Mouse (Mus musculus): ENCODE measurements around the gene Rin2. TPM values are rescaled to one million over a fixed set of nuclear protein-coding genes. Genes with fewer than 3 reads are reported as not detected.
A peak's percentile ranks its signal among the peaks of the same experiment; 100 is the strongest.
"Not testable (repeated sequence)": the region's sequence is repeated elsewhere in the genome, so short reads cannot be mapped to it uniquely, and the experiment has no call there.

Rin2 gene
- total RNA-seq, 2 experiments from 2014 or later: 24.2 to 29.3 TPM

GRCm38 (mm10) chr2:145903061-145903901 is 228.3 kb downstream of the Rin2 start:
- Histone ChIP-seq H3K4me3 (peak overlapping the region; percentile 97), H3K27ac (peak overlapping the region; percentile 91)
- DNase-seq (ENCODE audit: extremely low spot score in 1 of 2, low spot score in 2 of 2): peak; percentile 91 to 94
- TF ChIP-seq CTCF (IDR thresholded peaks at IDR 0.05): peak; percentile 75
- intact Hi-C loops (cut with DNase I): loop anchor here (1.0 to 5.0 kb wide), 2 partner anchors 41 to 204 kb away; no protein-coding TSS in a partner anchor

GRCm38 (mm10) chr2:145903983-145904616 is 229.1 kb downstream of the Rin2 start:
- Histone ChIP-seq H3K27ac (peak overlapping the region; percentile 91; the same call in 1 of the 2 replicates), H3K4me3 (peak overlapping the region; percentile 97)
- no peak for DNase-seq (ENCODE audit: extremely low spot score in 1 of 2, low spot score in 2 of 2)
- TF ChIP-seq CTCF (IDR thresholded peaks at IDR 0.05): no peak
- intact Hi-C loops (cut with DNase I): loop anchor here (1.0 to 5.0 kb wide), 2 partner anchors 42 to 205 kb away; no protein-coding TSS in a partner anchor

- Histone ChIP-seq H3K27ac (no peak overlapping the region), H3K4me3 (no peak overlapping the region)
- TF ChIP-seq CTCF (IDR thresholded peaks at IDR 0.05): no peak
- no peak for DNase-seq (ENCODE audit: extremely low spot score in 1 of 2, low spot score in 2 of 2)
- intact Hi-C loops (cut with DNase I): no loop called here
Measured at GRCm38 (mm10) chr2:145905156-145905555, 230.1 kb downstream of the Rin2 start.

- peak; percentile 54 for TF ChIP-seq CTCF (IDR thresholded peaks at IDR 0.05)
- H3K4me3 ChIP-seq; DNase-seq (ENCODE audit: extremely low spot score in 1 of 2, low spot score in 2 of 2); intact Hi-C loops (cut with DNase I); H3K27ac ChIP-seq: not testable (repeated sequence)
Measured at GRCm38 (mm10) chr2:145905884-145906283, 230.9 kb downstream of the Rin2 start.

GRCm38 (mm10) chr2:145920941-145921650 is 246.1 kb downstream of the Rin2 start:
- intact Hi-C loops (cut with DNase I): no loop called here
- no peak overlapping the region for H3K27ac ChIP-seq
- DNase-seq (ENCODE audit: extremely low spot score in 1 of 2, low spot score in 2 of 2): no peak
- peak; percentile 51 for TF ChIP-seq CTCF (IDR thresholded peaks at IDR 0.05)
- H3K4me3 ChIP-seq: no peak overlapping the region

GRCm38 (mm10) chr2:145934339-145935231 is 259.6 kb downstream of the Rin2 start, which contains the start of the genes Cfap61 and Crnkl1:
TSS of gene Cfap61 (plus strand) at chr2:145934784.
TSS of gene Crnkl1 (minus strand) at chr2:145935014.
- H3K4me3 ChIP-seq: peak within 1 kb of the TSS; percentile 74
- no peak for TF ChIP-seq CTCF (IDR thresholded peaks at IDR 0.05)
- H3K27ac ChIP-seq: peak within 1 kb of the TSS; percentile 69
- peak; percentile 93 for DNase-seq (ENCODE audit: extremely low spot score in 1 of 2, low spot score in 2 of 2)
- intact Hi-C loops (cut with DNase I): loop anchor here (5.0 to 10.0 kb wide), 2 partner anchors 578 to 1110 kb away; partner anchors contain the start of gene Ralgapa2

GRCm38 (mm10) chr2:145936975-145937374 is 262.0 kb downstream of the Rin2 start:
- no peak for DNase-seq (ENCODE audit: extremely low spot score in 1 of 2, low spot score in 2 of 2)
- intact Hi-C loops (cut with DNase I): loop anchor here (5.0 to 10.0 kb wide), 2 partner anchors 575 to 1108 kb away; partner anchors contain the start of gene Ralgapa2
- no peak for TF ChIP-seq CTCF (IDR thresholded peaks at IDR 0.05)
- Histone ChIP-seq H3K4me3 (no peak overlapping the region), H3K27ac (no peak overlapping the region)

Small RNA genes lying within 50 kb of the gene (microRNA-seq; reads per million reads assigned to microRNA genes)
- 0 reads per million in 2 experiments for gene Gm25026

Other genes with a start within 250 kb of the Rin2 start
- 10 to 100 TPM; 71.8 to 80.8 TPM for gene Naa20, start 226.9 kb downstream of the Rin2 start, total RNA-seq (2021)